Mouse (Mus musculus) common myeloid progenitor, adult 5-6 weeks (primary cell): ENCODE results near the gene Gstm3. TPM values are rescaled to one million over a fixed set of nuclear protein-coding genes. Genes with fewer than 3 reads are reported as not detected.
A peak's percentile ranks its signal among the peaks of the same experiment; 100 is the strongest.

ENCODE experiments used
- ATAC-seq: replicated peaks from 2 replicates; pipeline ENCODE4 v1.8.0; 2016; ENCODE audit warnings: low read depth, mild to moderate bottlenecking, moderate TSS enrichment, inconsistent platforms; ENCODE audit not compliant: poor library complexity, severe bottlenecking
- total RNA-seq: library from RNA; stranded (forward); fragments of 200-1000, 187-1606 nt; gene quantifications from 2 replicates; pipeline ENCODE4 v1.2.3, GENCODE M21; 2017

Gene Gstm3
- total RNA-seq, 1 experiment from 2014 or later: not detected

DNA sequence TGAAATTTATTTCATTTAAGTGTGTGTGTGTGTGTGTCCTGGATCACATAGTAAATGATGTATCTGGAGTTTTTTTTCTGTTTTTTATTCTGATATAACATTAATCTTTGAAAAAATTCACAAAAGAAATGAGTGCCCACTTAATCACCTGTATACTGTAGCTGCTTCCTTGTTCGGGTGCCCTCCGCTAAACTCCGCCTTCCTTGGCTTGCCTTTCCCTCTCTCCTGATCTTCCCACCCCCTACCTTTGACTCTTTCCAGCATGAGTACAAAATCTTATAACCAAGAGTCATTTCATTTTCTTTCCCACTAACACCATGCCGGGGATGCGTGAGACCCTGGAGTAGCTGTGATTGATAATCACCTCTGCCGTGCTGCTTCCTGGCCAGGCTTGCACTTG, 37.0 kb downstream of the Gstm3 start:
- no peak for ATAC-seq

GRCm38 (mm10) chr3:107931670-107932069, 37.4 kb downstream of the Gstm3 start, which contains the start of gene Gstm7:
Gene Gstm7 (minus strand): TSS chr3:107931817.
- ATAC-seq: peak; percentile 96

GRCm38 (mm10) chr3:107931134-107931533, 37.9 kb downstream of the Gstm3 start:
- no peak for ATAC-seq

GRCm38 (mm10) chr3:107929731-107930130, 39.4 kb downstream of the Gstm3 start:
- no peak for ATAC-seq

- ATAC-seq: no peak
These were observed 39.8 kb downstream of the Gstm3 start for GRCm38 (mm10) chr3:107929243-107929642.

DNA sequence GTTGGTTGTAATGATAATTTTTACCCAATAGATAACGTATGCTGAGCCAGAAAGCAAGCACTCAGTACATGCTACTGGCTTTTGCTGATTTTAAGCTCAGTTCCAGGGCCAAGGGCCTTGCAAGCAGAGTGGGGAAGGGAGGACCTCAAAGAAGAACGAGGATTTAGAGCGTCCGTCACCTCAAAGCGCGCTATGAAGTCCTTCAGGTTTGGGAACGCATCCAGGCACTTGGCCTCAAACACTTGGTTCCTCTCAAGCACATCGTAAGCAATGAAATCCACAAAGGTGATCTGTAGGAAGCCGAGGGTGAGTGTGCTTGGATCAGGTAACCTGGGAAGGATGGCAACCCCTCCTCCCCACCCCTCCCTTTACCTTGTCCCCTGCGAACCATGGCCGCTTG, 40.4 kb downstream of the Gstm3 start:
- no peak for ATAC-seq

DNA sequence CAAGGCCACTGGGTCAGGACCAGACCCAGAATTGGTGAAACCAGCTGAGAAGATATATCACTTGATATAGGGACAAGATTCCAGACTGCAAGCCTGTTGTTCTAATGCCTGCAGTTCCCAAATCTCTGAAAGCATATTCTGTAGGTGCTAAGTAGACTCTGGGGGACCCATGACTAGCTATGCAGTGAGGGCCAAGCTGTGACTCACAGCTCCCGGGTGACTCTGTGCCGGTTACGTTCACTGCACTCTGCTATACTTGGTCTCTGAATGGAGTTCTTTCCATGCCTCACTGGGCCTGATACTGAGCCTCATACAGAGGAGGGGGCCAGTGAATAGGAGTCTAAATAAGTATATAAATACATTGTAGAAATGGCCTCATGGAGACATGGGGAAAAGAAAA, 41.2 kb downstream of the Gstm3 start:
- ATAC-seq: no peak

DNA sequence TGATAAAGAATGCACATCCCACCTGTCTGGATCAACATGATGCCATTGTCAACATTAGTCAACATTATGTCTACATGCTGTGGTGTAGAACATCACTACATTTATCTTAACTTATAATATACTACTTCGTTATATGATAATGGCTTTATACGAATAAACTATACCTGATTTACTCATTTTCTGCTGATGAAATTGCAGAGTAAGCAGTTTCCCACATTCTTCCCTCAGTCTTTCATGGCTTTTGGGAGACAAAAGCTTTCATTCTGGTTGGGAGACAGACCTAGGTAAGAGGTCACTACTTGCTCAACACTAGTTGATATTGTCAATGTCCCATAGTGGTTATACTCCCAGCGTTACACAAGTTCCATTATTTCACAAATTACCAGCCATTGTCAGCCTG, 43.7 kb downstream of the Gstm3 start:
- no peak for ATAC-seq

DNA sequence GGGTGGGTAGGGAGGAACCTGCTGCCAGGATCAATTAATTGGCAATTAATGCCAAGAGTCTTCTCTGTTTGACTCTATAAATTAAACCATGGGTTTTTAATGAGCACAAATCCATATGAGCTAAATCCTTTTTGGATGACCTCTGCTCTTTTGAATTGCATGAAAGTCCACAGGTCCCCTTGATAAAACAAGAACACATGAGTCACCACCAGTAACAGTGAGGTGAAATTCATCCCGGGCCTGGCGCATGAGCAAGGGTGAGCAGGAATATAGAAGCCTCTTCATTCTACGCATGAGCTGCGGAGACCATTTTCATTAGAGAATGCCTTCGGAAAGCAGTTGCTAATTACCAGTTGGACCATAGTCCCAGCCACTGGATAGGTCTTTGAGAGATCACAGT, 48.7 kb downstream of the Gstm3 start:
- no peak for ATAC-seq

DNA sequence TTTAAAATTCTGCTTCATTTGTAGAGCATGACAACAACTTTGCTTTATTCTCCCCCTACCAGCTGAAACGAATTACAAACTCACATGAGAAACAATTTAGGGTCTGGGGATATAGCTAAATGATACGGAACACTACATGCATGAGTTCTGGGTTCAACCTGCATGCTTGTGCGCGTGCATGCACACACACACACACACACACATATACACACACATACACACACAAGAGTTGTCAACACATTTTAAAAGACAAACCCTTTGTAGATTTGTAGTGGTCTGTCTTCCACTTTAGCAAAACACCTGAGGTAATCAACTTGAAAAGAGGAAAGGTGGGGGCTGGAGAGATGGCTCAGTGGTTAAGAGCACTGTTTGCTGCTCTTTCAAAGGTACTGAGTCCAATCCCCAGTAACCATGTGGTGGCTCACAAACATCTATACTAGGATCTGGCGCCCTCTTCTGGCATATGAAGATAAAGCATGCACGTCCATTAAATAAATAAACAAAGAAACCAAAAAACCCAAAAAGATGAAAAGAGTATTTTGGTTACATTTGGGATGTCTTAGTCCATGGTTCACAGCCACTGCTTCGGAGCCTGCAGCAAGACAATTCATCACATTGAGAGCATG, 51.2 kb downstream of the Gstm3 start:
- peak; percentile 90 for ATAC-seq

- 0 out of 2 replicates have a peak, but pooled peaks have one; percentile 24 for ATAC-seq
These were observed 52.0 kb downstream of the Gstm3 start for GRCm38 (mm10) chr3:107917097-107917496.

- no peak for ATAC-seq
These were observed 52.4 kb downstream of the Gstm3 start for GRCm38 (mm10) chr3:107916674-107917073.

Other genes with a start within 250 kb of the Gstm3 start
- 1.2 and 2.1 TPM in 2 replicates for gene Csf1, start 208.8 kb downstream of the Gstm3 start, total RNA-seq
- gene Eps8l3, start 92.1 kb downstream of the Gstm3 start, total RNA-seq: not detected in 2 replicates
- 73.7 and 87.7 TPM in 2 replicates for gene Gstm5, start 73.5 kb downstream of the Gstm3 start, total RNA-seq
- 0.39 and 1.6 TPM in 2 replicates for gene Gstm7, start 37.5 kb downstream of the Gstm3 start, total RNA-seq
- not detected in 2 replicates for gene Gstm6, start 25.5 kb downstream of the Gstm3 start, total RNA-seq
- gene Gstm2, start 17.2 kb upstream of the Gstm3 start, total RNA-seq: 2.1 and 5.6 TPM in 2 replicates
- gene Gstm1, start 48.7 kb upstream of the Gstm3 start, total RNA-seq: 36.8 and 36.9 TPM in 2 replicates
- gene Gstm4, start 75.6 kb upstream of the Gstm3 start, total RNA-seq: 8.1 and 9.0 TPM in 2 replicates
- 35.3 and 36.7 TPM in 2 replicates for gene Ampd2, start 117.4 kb upstream of the Gstm3 start, total RNA-seq
- gene Gnat2, start 123.5 kb upstream of the Gstm3 start, total RNA-seq: 5.2 TPM in 1 of 2 replicates, not detected in the other
- 120 and 122 TPM in 2 replicates for gene Gnai3, start 176.9 kb upstream of the Gstm3 start, total RNA-seq
- gene Gpr61, start 185.6 kb upstream of the Gstm3 start, total RNA-seq: not detected in 2 replicates
- gene Amigo1, start 217.1 kb upstream of the Gstm3 start, total RNA-seq: 3.1 and 4.5 TPM in 2 replicates
- gene Cyb561d1, start 231.9 kb upstream of the Gstm3 start, total RNA-seq: 3.8 and 4.1 TPM in 2 replicates
- gene Atxn7l2, start 241.7 kb upstream of the Gstm3 start, total RNA-seq: 2.9 and 5.9 TPM in 2 replicates